18 mouse cellular contexts compared by ENCODE assay signal in the genomic region with DNA sequence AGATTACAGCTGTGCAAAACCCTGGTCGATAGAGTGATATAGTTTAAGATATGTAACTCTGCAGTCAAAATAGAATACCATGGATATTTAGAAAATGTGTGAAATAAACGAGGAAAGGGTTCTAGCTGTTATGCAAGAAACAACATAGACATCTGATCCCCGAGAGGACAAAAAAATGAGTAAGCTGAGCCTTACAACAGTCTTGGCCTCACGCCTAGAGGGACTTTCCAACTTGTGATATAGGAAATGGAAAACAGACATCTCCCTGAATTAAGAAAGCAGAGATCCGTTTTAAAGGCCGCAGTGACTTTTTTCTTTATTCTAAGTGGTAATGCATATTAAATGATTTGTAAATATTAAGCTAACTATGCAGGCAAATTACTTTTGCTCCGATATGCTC. TPM values are rescaled to one million over a fixed set of nuclear protein-coding genes. Genes with fewer than 3 reads are reported as not detected.
DNase-seq lines count a peak whose midpoint lies in the region; ATAC-seq and TF ChIP-seq lines count a peak whose summit lies in the region.
"Had no signal": no experiment of that assay in that cellular context is flagged by ENCODE, and none has a peak within 500 bp of the region (broad histone marks: within the 10 kb centered on the region; RNA-seq: fewer than 3 reads in every experiment).

No protein-coding gene starts in this region.

- 40% methylated on average over 7 of the region's 7 CpGs for whole genome bisulfite sequencing in embryonic facial prominence, embryonic 14.5 days
- whole genome bisulfite sequencing in forebrain, embryonic 15.5 days: 85% methylated on average over 7 of the region's 7 CpGs

- no peak overlapping the region for H3K9ac ChIP-seq in embryonic facial prominence, embryonic 14.5 days (ENCODE audit: low read depth, low read length)
- no peak overlapping the region for H3K9ac ChIP-seq in forebrain, embryonic 15.5 days (replicated peaks)
- H3K9ac ChIP-seq: hindbrain, embryonic 12.5 days; limb, embryonic 13.5 days; neural tube, embryonic 12.5 days; stomach, embryonic 15.5 days had no signal

- H3K36me3 ChIP-seq in embryonic facial prominence, embryonic 14.5 days (ENCODE audit: control insufficient read depth, insufficient read depth, low read length): no peaks in the 10 kb centered on the region
- H3K36me3 ChIP-seq in forebrain, embryonic 15.5 days: no peaks in the 10 kb centered on the region
- H3K36me3 ChIP-seq: hindbrain, embryonic 12.5 days; limb, embryonic 13.5 days; neural tube, embryonic 12.5 days; stomach, embryonic 15.5 days had no signal

- intact Hi-C loops in gastrocnemius, adult 2 months (cut with DNase I): no loop called here

- TF ChIP-seq CTCF in gastrocnemius, adult 2 months (IDR thresholded peaks at IDR 0.05): no peak

- 0 out of 2 replicates have a peak, but pooled peaks cover 4% of the 10 kb centered on the region for H3K4me1 ChIP-seq in embryonic facial prominence, embryonic 14.5 days (ENCODE audit: control insufficient read depth, insufficient read depth, low read length)
- no peaks in the 10 kb centered on the region for H3K4me1 ChIP-seq in forebrain, embryonic 15.5 days
- H3K4me1 ChIP-seq: hindbrain, embryonic 12.5 days; neural tube, embryonic 12.5 days; stomach, embryonic 15.5 days had no signal

- H3K9me3 ChIP-seq in embryonic facial prominence, embryonic 14.5 days (ENCODE audit: control insufficient read depth, low read length): no peaks in the 10 kb centered on the region
- no peaks in the 10 kb centered on the region for H3K9me3 ChIP-seq in forebrain, embryonic 15.5 days
- H3K9me3 ChIP-seq: hindbrain, embryonic 12.5 days; limb, embryonic 13.5 days; neural tube, embryonic 12.5 days; stomach, embryonic 15.5 days had no signal

- DNase-seq in gastrocnemius, adult 2 months: peak; percentile 35
- DNase-seq in gastrocnemius, adult 8-10 months (ENCODE audit: low spot score in 2 of 2): no peak
- peak; percentile 13 to 17 for DNase-seq in lung, adult 18-20 months
- DNase-seq in lung, postnatal 25 days (ENCODE audit: low spot score): no peak
- DNase-seq in embryonic facial prominence, embryonic 14.5 days (ENCODE audit: low spot score): peak; percentile 95
- peak; percentile 24 for DNase-seq in lung, postnatal 36 days
- no peak for DNase-seq in ovary, postnatal 14 days (ENCODE audit: low spot score)
- DNase-seq: cerebellum, adult 8-10 months; thymus, postnatal 25 days had no signal

- no peak overlapping the region for H3K27ac ChIP-seq in gastrocnemius, adult 2 months
- H3K27ac ChIP-seq in embryonic facial prominence, embryonic 14.5 days (replicated peaks; ENCODE audit: low read depth, low read length): no peak overlapping the region; the same call in 1 of the 2 replicates
- H3K27ac ChIP-seq in forebrain, embryonic 15.5 days (replicated peaks): no peak overlapping the region
- H3K27ac ChIP-seq: hindbrain, embryonic 12.5 days; neural tube, embryonic 12.5 days; stomach, embryonic 15.5 days had no signal

- no peak overlapping the region for H3K4me2 ChIP-seq in embryonic facial prominence, embryonic 14.5 days (ENCODE audit: low read depth, low read length)
- no peak overlapping the region for H3K4me2 ChIP-seq in forebrain, embryonic 15.5 days (replicated peaks)
- H3K4me2 ChIP-seq: hindbrain, embryonic 12.5 days; limb, embryonic 13.5 days; neural tube, embryonic 12.5 days; stomach, embryonic 15.5 days had no signal

- no peak for ATAC-seq in embryonic facial prominence, embryonic 14.5 days (ENCODE audit: low read depth)
- no peak for ATAC-seq in forebrain, embryonic 15.5 days (replicated peaks)
- ATAC-seq: intestine, postnatal 0 days; midbrain, embryonic 16.5 days had no signal

- H3K27me3 ChIP-seq in embryonic facial prominence, embryonic 14.5 days (replicated peaks; ENCODE audit: control insufficient read depth, insufficient read depth, low read length): no peaks in the 10 kb centered on the region
- H3K27me3 ChIP-seq in forebrain, embryonic 15.5 days: no peaks in the 10 kb centered on the region
- H3K27me3 ChIP-seq: hindbrain, embryonic 12.5 days; limb, embryonic 13.5 days; neural tube, embryonic 12.5 days; stomach, embryonic 15.5 days had no signal

- H3K4me3 ChIP-seq in gastrocnemius, adult 2 months: no peak overlapping the region
- no peak overlapping the region for H3K4me3 ChIP-seq in embryonic facial prominence, embryonic 14.5 days (ENCODE audit: low read depth, low read length)
- H3K4me3 ChIP-seq in forebrain, embryonic 15.5 days: no peak overlapping the region
- H3K4me3 ChIP-seq: hindbrain, embryonic 12.5 days; limb, embryonic 13.5 days; neural tube, embryonic 12.5 days; stomach, embryonic 15.5 days had no signal

RNA-seq across cellular contexts. Expression of a gene that starts 9.9 kb away (rescaled TPM):
- under 1 TPM in 1 of 2 experiments, not detected in 1; 0.05 TPM for total RNA-seq in gastrocnemius, adult 2 months (2021)
- not detected for total RNA-seq in gastrocnemius, adult 8-10 months (2022)
- polyA plus RNA-seq in embryonic facial prominence, embryonic 14.5 days (2014; fragmentation: Nextera tagmentation; extraction: Ambion mirVana): 0.65 and 0.97 TPM in 2 replicates
- 2.2 and 3.0 TPM in 2 replicates for polyA plus RNA-seq in forebrain, embryonic 15.5 days (2015; fragmentation: Nextera tagmentation; extraction: Ambion mirVana)
- total RNA-seq: gastrocnemius, postnatal 36 days had no signal
- polyA plus RNA-seq: small intestine, adult 2 months had no signal

Comparison
In these comparisons a context has a peak if more than half of its experiments do, and no peak if none do; other contexts are left out.
1. DNase-seq: peak in gastrocnemius, adult 2 months (single experiment), lung, adult 18-20 months (2 of 2), embryonic facial prominence, embryonic 14.5 days (single experiment) and lung, postnatal 36 days (single experiment); none in gastrocnemius, adult 8-10 months (0 of 2), lung, postnatal 25 days (single experiment) and ovary, postnatal 14 days (single experiment).